Mouse (Mus musculus) forebrain, embryonic 10.5 days (tissue): ENCODE measurements around the gene Dydc1. TPM values are rescaled to one million over a fixed set of nuclear protein-coding genes. Genes with fewer than 3 reads are reported as not detected.
A peak's percentile ranks its signal among the peaks of the same experiment; 100 is the strongest.
"Not testable (repeated sequence)": the region's sequence is repeated elsewhere in the genome, so short reads cannot be mapped to it uniquely, and the experiment has no call there.

Source experiments
- DNase-seq: peaks from one replicate; pipeline ENCODE4 v3.0.0-alpha.2; 2017; ENCODE audit warnings: low spot score; ENCODE audit errors: extremely low spot score
- H3K27ac ChIP-seq: fragments of 300-500 bp; sonication (generic); 2 replicates; pipeline ENCODE4 v1.5.1; 2016; ENCODE audit warnings: mild to moderate bottlenecking
- H3K27me3 ChIP-seq: fragments of 300-500 bp; sonication (generic); 2 replicates; pipeline ENCODE4 v1.6.1; 2016; ENCODE audit warnings: mild to moderate bottlenecking; ENCODE audit not compliant: poor library complexity, severe bottlenecking
- H3K36me3 ChIP-seq: fragments of 300-500 bp; sonication (generic); replicated peaks from 2 replicates; pipeline ENCODE4 v1.6.1; 2016; ENCODE audit warnings: mild to moderate bottlenecking, moderate library complexity
- H3K4me1 ChIP-seq: fragments of 300-500 bp; sonication (generic); 2 replicates; pipeline ENCODE4 v1.6.1; 2016
- H3K4me3 ChIP-seq: fragments of 300-500 bp; sonication (generic); 2 replicates; pipeline ENCODE4 v1.5.1; 2016; ENCODE audit warnings: mild to moderate bottlenecking, moderate library complexity
- H3K9me3 ChIP-seq: fragments of 300-500 bp; sonication (generic); 2 replicates; pipeline ENCODE4 v1.6.1; 2016; ENCODE audit warnings: mild to moderate bottlenecking, moderate library complexity
- WGBS: fragments of 180-500 bp; shearing (Covaris S2); methylation state at CpG from one replicate; pipeline ENCODE4 v1.1.7; 2016; 5-methylcytosine and 5-hydroxymethylcytosine counted together
- polyA plus RNA-seq: library from polyadenylated mRNA; unstranded; fragments of >200 nt; fragmentation: Nextera tagmentation; extraction: Ambion mirVana; gene quantifications from 2 replicates; pipeline ENCODE4 v1.2.1, GENCODE M21; 2016

Dydc1 gene
- polyA plus RNA-seq: not detected in 2 replicates

- no peaks in the 10 kb centered on the region for H3K36me3 ChIP-seq
- H3K4me1 ChIP-seq: peaks cover 9% of the 10 kb centered on the region
- H3K27ac ChIP-seq: 0 out of 2 replicates have a peak within 1 kb of the TSS, but pooled peaks have one; percentile 30
- H3K27me3 ChIP-seq: peaks cover 5% of the 10 kb centered on the region; the same call in 1 of the 2 replicates
- H3K4me3 ChIP-seq: peak within 1 kb of the TSS; percentile 57
- 15% methylated on average over 23 of the region's 23 CpGs for WGBS
- no peaks in the 10 kb centered on the region for H3K9me3 ChIP-seq
- DNase-seq: peak; percentile 66
Measured at GRCm38 (mm10) chr14:41072229-41072943, at the start of gene Dydc1. Gene Dydc1, plus strand, starts transcription at chr14:41072911.

- DNase-seq: no peak
- no peak overlapping the region for H3K27ac ChIP-seq
- no peak overlapping the region for H3K4me3 ChIP-seq
- WGBS: 94% methylated on average over 2 of the region's 2 CpGs
- H3K27me3 ChIP-seq: no peaks in the 10 kb centered on the region
- H3K36me3 ChIP-seq: no peaks in the 10 kb centered on the region
- H3K4me1 ChIP-seq: no peaks in the 10 kb centered on the region
- no peaks in the 10 kb centered on the region for H3K9me3 ChIP-seq
Measured at GRCm38 (mm10) chr14:41025087-41025486, 47.6 kb upstream of the Dydc1 start.

GRCm38 (mm10) chr14:41025594-41026284 is 47.0 kb upstream of the Dydc1 start:
- 85% methylated on average over 7 of the region's 7 CpGs for WGBS
- DNase-seq: no peak
- no peak overlapping the region for H3K4me3 ChIP-seq
- H3K27me3 ChIP-seq: no peaks in the 10 kb centered on the region
- H3K27ac ChIP-seq: no peak overlapping the region
- no peaks in the 10 kb centered on the region for H3K9me3 ChIP-seq
- H3K36me3 ChIP-seq: no peaks in the 10 kb centered on the region
- no peaks in the 10 kb centered on the region for H3K4me1 ChIP-seq

DNA sequence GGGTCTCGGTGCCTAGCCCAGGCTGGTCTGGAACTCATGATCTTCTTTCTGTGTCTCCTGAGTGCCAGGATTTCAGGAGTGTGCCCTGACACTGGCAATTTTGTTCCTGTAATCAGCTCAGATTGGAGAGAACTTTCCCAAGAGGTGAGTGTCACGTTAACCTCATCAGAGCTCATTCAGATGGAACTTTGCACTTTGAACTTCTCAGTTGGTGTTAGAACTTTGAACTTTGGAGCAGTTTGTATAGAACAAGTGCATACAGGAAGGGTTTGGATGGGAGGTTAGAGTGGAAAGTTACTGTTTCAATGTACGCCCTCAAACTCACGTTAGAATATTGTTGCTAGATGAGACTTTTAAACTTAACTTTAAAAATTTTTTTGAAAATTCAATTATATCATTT is 43.4 kb upstream of the Dydc1 start:
- Histone ChIP-seq H3K4me3 (no peak overlapping the region), H3K27ac (no peak overlapping the region), H3K9me3 (no peaks in the 10 kb centered on the region), H3K4me1 (no peaks in the 10 kb centered on the region), H3K36me3 (no peaks in the 10 kb centered on the region), H3K27me3 (no peaks in the 10 kb centered on the region)
- no peak for DNase-seq
- WGBS: 79% methylated on average over 4 of the region's 4 CpGs

GRCm38 (mm10) chr14:41030989-41031513 is 41.7 kb upstream of the Dydc1 start:
- no peak overlapping the region for H3K4me3 ChIP-seq
- H3K4me1 ChIP-seq: no peaks in the 10 kb centered on the region
- H3K27me3 ChIP-seq: no peaks in the 10 kb centered on the region
- no peak overlapping the region for H3K27ac ChIP-seq
- no peaks in the 10 kb centered on the region for H3K9me3 ChIP-seq
- H3K36me3 ChIP-seq: no peaks in the 10 kb centered on the region
- WGBS: 94% methylated on average over 6 of the region's 6 CpGs
- DNase-seq: no peak

DNA sequence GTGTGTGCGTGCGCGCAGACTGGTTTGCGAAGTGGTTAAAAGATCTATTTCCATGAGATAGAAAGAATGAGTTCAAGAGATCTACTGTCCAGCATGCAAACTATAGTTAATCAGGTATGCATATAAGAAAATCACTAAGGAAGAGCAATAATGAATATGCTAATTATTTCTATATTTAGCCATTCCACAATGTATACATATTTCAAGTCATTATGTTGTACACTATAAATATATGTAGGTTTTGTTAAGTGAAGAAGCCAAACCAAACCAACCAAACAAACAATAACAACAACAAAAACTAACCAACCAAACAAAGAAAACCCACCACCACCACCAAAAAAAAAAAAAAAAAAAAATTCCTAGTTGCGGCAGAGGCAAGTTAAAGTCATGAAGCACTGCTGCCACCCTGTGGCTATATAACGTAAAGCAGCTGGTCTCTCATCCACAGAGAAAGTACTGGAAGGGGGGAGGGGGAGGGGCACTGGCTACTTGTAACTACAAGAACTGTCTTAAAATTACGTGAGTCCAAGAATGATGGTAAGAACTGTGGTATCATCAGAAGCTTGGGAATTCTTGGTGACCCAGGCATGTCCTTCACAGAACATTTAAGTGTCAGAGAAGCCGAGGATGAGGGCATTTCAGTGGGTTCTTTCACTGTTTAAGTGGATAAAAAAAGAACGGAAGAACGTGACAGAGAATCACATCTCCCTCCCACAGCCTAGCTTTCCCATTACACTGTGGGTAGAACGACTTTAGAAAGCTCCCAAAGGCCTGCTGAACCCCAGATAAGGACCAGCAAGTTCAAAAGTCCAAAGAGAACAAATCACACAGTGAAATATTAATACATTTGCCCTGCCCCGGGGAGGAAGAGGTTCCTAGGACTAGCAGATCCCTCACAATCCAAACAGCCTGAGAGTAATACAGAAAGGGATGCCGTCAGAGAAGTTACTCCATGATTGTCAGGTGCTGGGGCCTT is 39.3 kb upstream of the Dydc1 start:
- H3K27ac ChIP-seq: no peak overlapping the region
- peak; percentile 63 for DNase-seq
- no peak overlapping the region for H3K4me3 ChIP-seq
- no peaks in the 10 kb centered on the region for H3K4me1 ChIP-seq
- H3K9me3 ChIP-seq: no peaks in the 10 kb centered on the region
- no peaks in the 10 kb centered on the region for H3K27me3 ChIP-seq
- no peaks in the 10 kb centered on the region for H3K36me3 ChIP-seq
- 60% methylated on average over 13 of the region's 13 CpGs for WGBS

GRCm38 (mm10) chr14:41035146-41035798 is 37.4 kb upstream of the Dydc1 start:
- H3K4me3 ChIP-seq: no peak overlapping the region
- WGBS: 37% methylated on average over 6 of the region's 6 CpGs
- no peak overlapping the region for H3K27ac ChIP-seq
- no peaks in the 10 kb centered on the region for H3K9me3 ChIP-seq
- no peaks in the 10 kb centered on the region for H3K4me1 ChIP-seq
- H3K27me3 ChIP-seq: no peaks in the 10 kb centered on the region
- no peaks in the 10 kb centered on the region for H3K36me3 ChIP-seq
- peak; percentile 62 for DNase-seq

GRCm38 (mm10) chr14:41047402-41047801 is 25.3 kb upstream of the Dydc1 start:
- 0 out of 2 replicates have a peak, but pooled peaks cover under 1% of the 10 kb centered on the region for H3K9me3 ChIP-seq
- H3K27ac ChIP-seq: no peak overlapping the region
- no peak overlapping the region for H3K4me3 ChIP-seq
- H3K27me3 ChIP-seq: no peaks in the 10 kb centered on the region
- no peaks in the 10 kb centered on the region for H3K4me1 ChIP-seq
- H3K36me3 ChIP-seq: no peaks in the 10 kb centered on the region
- WGBS: 76% methylated on average over 2 of the region's 2 CpGs
- no peak for DNase-seq

DNA sequence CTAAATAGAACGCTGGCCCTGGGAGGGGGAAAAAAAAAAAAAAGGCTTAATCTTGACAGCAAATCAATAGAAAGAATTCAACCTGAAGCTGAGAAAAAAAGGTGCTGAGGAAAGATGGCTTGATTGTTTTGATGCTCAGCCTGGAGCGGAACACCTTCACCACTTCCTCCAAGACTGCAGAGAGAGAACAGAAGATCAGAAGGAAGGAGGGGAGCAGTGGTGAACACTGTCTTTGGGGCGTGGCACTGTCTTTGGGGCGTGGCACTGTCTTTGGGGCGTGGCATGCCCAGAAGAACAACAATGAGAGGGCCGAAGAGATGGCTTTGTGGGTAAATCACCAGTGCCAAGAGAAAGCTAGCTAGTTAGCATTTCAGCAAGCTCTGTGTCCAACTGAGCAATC is 22.2 kb upstream of the Dydc1 start:
- DNase-seq: no peak
- Histone ChIP-seq H3K27ac (no peak overlapping the region), H3K4me1 (no peaks in the 10 kb centered on the region), H3K27me3 (no peaks in the 10 kb centered on the region), H3K36me3 (no peaks in the 10 kb centered on the region), H3K4me3 (no peak overlapping the region), H3K9me3 (0 out of 2 replicates have a peak, but pooled peaks cover 10% of the 10 kb centered on the region)
- WGBS: 81% methylated on average over 6 of the region's 6 CpGs

- Histone ChIP-seq H3K27ac (no peak overlapping the region), H3K9me3 (0 out of 2 replicates have a peak, but pooled peaks cover 10% of the 10 kb centered on the region), H3K4me1 (no peaks in the 10 kb centered on the region), H3K27me3 (no peaks in the 10 kb centered on the region), H3K36me3 (no peaks in the 10 kb centered on the region), H3K4me3 (no peak overlapping the region)
- WGBS: 81% methylated on average over 5 of the region's 5 CpGs
- DNase-seq: no peak
Measured at GRCm38 (mm10) chr14:41052481-41052880, 20.2 kb upstream of the Dydc1 start.

DNA sequence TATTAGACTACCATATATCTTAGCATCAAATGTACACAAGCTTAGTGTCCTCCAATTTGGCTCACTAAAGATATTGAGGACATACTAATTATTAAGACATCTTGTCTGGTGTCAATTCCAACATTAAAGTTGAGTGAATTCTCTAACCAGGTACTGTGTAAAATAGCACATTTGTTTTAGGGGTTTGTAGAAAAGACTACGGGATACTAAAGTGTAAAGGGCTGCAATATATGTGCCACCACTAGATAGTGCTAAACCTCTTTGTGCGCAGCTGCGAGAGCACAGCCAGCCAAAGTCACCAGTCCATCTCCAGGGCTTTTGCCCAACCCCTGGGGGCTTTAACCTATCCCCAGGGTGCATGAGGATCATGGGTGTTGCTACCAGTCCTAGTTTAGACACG is 19.5 kb upstream of the Dydc1 start:
- H3K4me3 ChIP-seq, H3K27me3 ChIP-seq, H3K27ac ChIP-seq, H3K9me3 ChIP-seq, DNase-seq, H3K4me1 ChIP-seq, H3K36me3 ChIP-seq: not testable (repeated sequence)
- WGBS: 79% methylated on average over 3 of the region's 4 CpGs

- H3K9me3 ChIP-seq: no peaks in the 10 kb centered on the region
- no peaks in the 10 kb centered on the region for H3K4me1 ChIP-seq
- H3K27me3 ChIP-seq: no peaks in the 10 kb centered on the region
- 71% methylated on average over 2 of the region's 2 CpGs for WGBS
- no peaks in the 10 kb centered on the region for H3K36me3 ChIP-seq
- no peak overlapping the region for H3K4me3 ChIP-seq
- no peak overlapping the region for H3K27ac ChIP-seq
- DNase-seq: no peak
Measured at GRCm38 (mm10) chr14:41065168-41065567, 7.5 kb upstream of the Dydc1 start.
